Mouse (Mus musculus) kidney, postnatal 0 days (tissue): Measurements from ENCODE around the gene Tmprss3. TPM values are rescaled to one million over a fixed set of nuclear protein-coding genes. Genes with fewer than 3 reads are reported as not detected.

ENCODE experiments used
- ATAC-seq: fragments of 200-750 bp; cut with Nextera tagmentation; replicated peaks from 2 replicates; pipeline ENCODE4 v1.8.0; 2017; ENCODE audit warnings: low read depth, moderate number of reproducible peaks, moderate TSS enrichment, moderate library complexity; ENCODE audit not compliant: low FRiP score
- DNase-seq: peaks from one replicate; pipeline ENCODE4 v3.0.0-alpha.2; 2016; ENCODE audit warnings: low spot score
- H3K27ac ChIP-seq: fragments of 300-500 bp; sonication (generic); 2 replicates; pipeline ENCODE4 v1.5.1; 2014; ENCODE audit warnings: mild to moderate bottlenecking
- H3K27me3 ChIP-seq: fragments of 300-500 bp; sonication (generic); 2 replicates; pipeline ENCODE4 v1.6.1; 2014; ENCODE audit warnings: low read length, mixed read lengths; ENCODE audit not compliant: insufficient read depth
- H3K36me3 ChIP-seq: fragments of 300-500 bp; sonication (generic); 2 replicates; pipeline ENCODE4 v1.6.1; 2014; ENCODE audit warnings: low read length, mixed read lengths; ENCODE audit not compliant: insufficient read depth
- H3K4me1 ChIP-seq: fragments of 300-500 bp; sonication (generic); replicated peaks from 2 replicates; pipeline ENCODE4 v1.6.1; 2014; ENCODE audit warnings: antibody characterized with exemption, low read length, mixed read lengths; ENCODE audit not compliant: insufficient read depth
- H3K4me2 ChIP-seq: fragments of 300-500 bp; sonication (generic); 2 replicates; pipeline ENCODE4 v1.6.1; 2014; ENCODE audit warnings: mild to moderate bottlenecking, low read length, moderate library complexity, mixed read lengths
- H3K4me3 ChIP-seq: fragments of 300-500 bp; sonication (generic); replicated peaks from 2 replicates; pipeline ENCODE4 v1.5.1; 2014; ENCODE audit warnings: low read depth, low read length
- H3K9ac ChIP-seq: fragments of 300-500 bp; sonication (generic); 2 replicates; pipeline ENCODE4 v1.6.1; 2014; ENCODE audit warnings: low read depth, low read length
- H3K9me3 ChIP-seq: fragments of 300-500 bp; sonication (generic); replicated peaks from 2 replicates; pipeline ENCODE4 v1.6.1; 2016; ENCODE audit warnings: low read length, inconsistent platforms, mixed read lengths
- CTCF ChIP-seq: IDR thresholded peaks from 2 replicates; pipeline ENCODE4 v1.5.1; 2016; ENCODE audit warnings: antibody characterized with exemption, low read depth, mild to moderate bottlenecking, moderate library complexity
- WGBS: fragments of 180-500 bp; shearing (Covaris S2); extraction: QIAGEN DNeasy Blood & Tissue Kit; methylation state at CpG from one replicate; pipeline ENCODE4 v1.1.7; 2014; 5-methylcytosine and 5-hydroxymethylcytosine counted together
- polyA plus RNA-seq: library from polyadenylated mRNA; unstranded; fragments of >200 nt; fragmentation: Nextera tagmentation; extraction: Ambion mirVana; gene quantifications from 2 replicates; pipeline ENCODE4 v1.2.1, GENCODE M21; 2015

The Tmprss3 gene
- 0.05 TPM in 1 of 2 replicates, not detected in the other for polyA plus RNA-seq

GRCm38 (mm10) chr17:31198877-31199276 lies at the start of gene Tmprss3:
Gene Tmprss3, minus strand, starts transcription at chr17:31198977.
- ATAC-seq, result no peak
- Histone ChIP-seq H3K4me2 (no peak within 1 kb of the TSS), H3K36me3 (no peaks in the 10 kb centered on the region), H3K27me3 (no peaks in the 10 kb centered on the region), H3K9ac (no peak within 1 kb of the TSS), H3K9me3 (no peaks in the 10 kb centered on the region), H3K4me1 (no peaks in the 10 kb centered on the region), H3K4me3 (no peak within 1 kb of the TSS), H3K27ac (no peak within 1 kb of the TSS)
- WGBS, result 53% methylated on average over 11 of the region's 11 CpGs
- no peak for DNase-seq
- TF ChIP-seq CTCF, result no peak

GRCm38 (mm10) chr17:31247144-31247543 lies 48.4 kb upstream of the Tmprss3 start:
- no peaks in the 10 kb centered on the region for H3K9me3 ChIP-seq
- H3K4me2 ChIP-seq, result no peak overlapping the region
- 28% methylated on average over 4 of the region's 5 CpGs for whole genome bisulfite sequencing
- H3K9ac ChIP-seq, result no peak overlapping the region
- ATAC-seq (no peak), DNase-seq (no peak)
- TF ChIP-seq CTCF, result no peak
- no peaks in the 10 kb centered on the region for H3K4me1 ChIP-seq
- no peaks in the 10 kb centered on the region for H3K36me3 ChIP-seq
- H3K27me3 ChIP-seq, result no peaks in the 10 kb centered on the region
- H3K4me3 ChIP-seq, result no peak overlapping the region
- H3K27ac ChIP-seq, result no peak overlapping the region

GRCm38 (mm10) chr17:31245321-31245720 lies 46.5 kb upstream of the Tmprss3 start:
- DNase-seq (no peak), ATAC-seq (no peak)
- Histone ChIP-seq H3K9me3 (no peaks in the 10 kb centered on the region), H3K4me1 (no peaks in the 10 kb centered on the region), H3K9ac (no peak overlapping the region), H3K27ac (no peak overlapping the region), H3K36me3 (no peaks in the 10 kb centered on the region), H3K27me3 (no peaks in the 10 kb centered on the region), H3K4me3 (no peak overlapping the region), H3K4me2 (no peak overlapping the region)
- WGBS, result 59% methylated on average over 5 of the region's 5 CpGs
- TF ChIP-seq CTCF, result no peak

- peak; percentile 58 for TF ChIP-seq CTCF
- DNase-seq, result no peak
These were observed 44.0 kb upstream of the Tmprss3 start for GRCm38 (mm10) chr17:31242764-31243163.

GRCm38 (mm10) chr17:31241156-31241555 lies 42.4 kb upstream of the Tmprss3 start:
- TF ChIP-seq CTCF, result no peak
- WGBS, result 85% methylated on average over 8 of the region's 8 CpGs
- H3K4me2 ChIP-seq, result no peak overlapping the region
- no peaks in the 10 kb centered on the region for H3K27me3 ChIP-seq
- no peaks in the 10 kb centered on the region for H3K9me3 ChIP-seq
- H3K4me1 ChIP-seq, result no peaks in the 10 kb centered on the region
- no peak overlapping the region for H3K4me3 ChIP-seq
- ATAC-seq (no peak), DNase-seq (no peak)
- no peak overlapping the region for H3K9ac ChIP-seq
- no peak overlapping the region for H3K27ac ChIP-seq
- H3K36me3 ChIP-seq, result no peaks in the 10 kb centered on the region

More at GRCm38 (mm10) chr17:31242764-31243163, 44.0 kb upstream of the Tmprss3 start:
- Histone ChIP-seq H3K4me1 (no peaks in the 10 kb centered on the region), H3K4me2 (no peak overlapping the region), H3K4me3 (no peak overlapping the region), H3K9ac (no peak overlapping the region), H3K9me3 (no peaks in the 10 kb centered on the region), H3K27ac (no peak overlapping the region), H3K36me3 (no peaks in the 10 kb centered on the region), H3K27me3 (no peaks in the 10 kb centered on the region)
- WGBS, result 0% methylated on average over 1 of the region's 1 CpGs
- no peak for ATAC-seq

- Histone ChIP-seq H3K27me3 (no peaks in the 10 kb centered on the region), H3K9me3 (no peaks in the 10 kb centered on the region), H3K27ac (no peak overlapping the region), H3K4me2 (no peak overlapping the region), H3K36me3 (no peaks in the 10 kb centered on the region), H3K9ac (no peak overlapping the region), H3K4me3 (no peak overlapping the region), H3K4me1 (no peaks in the 10 kb centered on the region)
- WGBS, result 82% methylated on average over 7 of the region's 7 CpGs
- ATAC-seq (no peak), DNase-seq (no peak)
- no peak for TF ChIP-seq CTCF
These were observed 39.6 kb upstream of the Tmprss3 start for GRCm38 (mm10) chr17:31238234-31239020.

- Histone ChIP-seq H3K36me3 (no peaks in the 10 kb centered on the region), H3K9ac (no peak overlapping the region), H3K4me3 (no peak overlapping the region), H3K4me2 (no peak overlapping the region), H3K27ac (no peak overlapping the region), H3K9me3 (no peaks in the 10 kb centered on the region), H3K27me3 (no peaks in the 10 kb centered on the region), H3K4me1 (no peaks in the 10 kb centered on the region)
- peak; percentile 33; the same call in 1 of the 2 replicates for TF ChIP-seq CTCF
- 96% methylated on average over 1 of the region's 1 CpGs for WGBS
- ATAC-seq (no peak), DNase-seq (no peak)
These were observed 37.1 kb upstream of the Tmprss3 start for GRCm38 (mm10) chr17:31235915-31236314.
